Mouse (Mus musculus): ENCODE results near the gene Ptprg.

DNA sequence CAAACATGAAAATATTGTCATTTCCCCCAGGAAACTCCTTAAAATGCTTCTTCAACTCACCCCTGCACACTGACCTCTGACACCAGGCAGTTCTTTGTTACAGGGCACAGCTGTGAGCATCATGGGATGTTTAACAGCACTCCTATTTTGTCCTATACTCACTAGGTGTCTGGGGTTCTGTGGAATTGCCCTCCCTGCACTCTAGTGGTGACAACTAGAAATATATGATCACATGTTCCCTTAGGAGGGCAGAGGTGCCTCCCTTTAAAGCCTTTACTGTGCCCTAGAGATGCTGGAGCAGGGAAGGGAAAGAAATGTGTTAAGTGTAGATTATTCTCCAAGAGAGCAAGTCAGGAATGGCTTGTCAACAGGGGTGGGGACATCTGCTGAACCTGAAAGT, 536.6 kb downstream of the Ptprg start:
- TF ChIP-seq POLR2A (IDR thresholded peaks at IDR 0.05; ENCODE audit: borderline replicate concordance, insufficient read depth, low read length): no peak
- TF ChIP-seq CTCF (IDR thresholded peaks at IDR 0.05; ENCODE audit: borderline replicate concordance, insufficient read depth, low read depth, low read length): no peak

Data from cerebellum, adult 2 months (tissue).